Mouse (Mus musculus) testis, adult 2 months (tissue): ENCODE measurements at regions not wholly inside any gene's neighbourhood (a gene's known extent, or its start where the extent isn't known, plus 50 kb on each side); places are given as distances from the start of the nearest gene placed in this dataset.

Experiments used
- H3K27ac ChIP-seq: fragments of 200-500 bp; 2 replicates; pipeline ENCODE4 v1.5.1; 2012; ENCODE audit warnings: low read depth, low read length; ENCODE audit not compliant: control insufficient read depth, insufficient read depth
- H3K27me3 ChIP-seq: fragments of 200-500 bp; 2 replicates; pipeline ENCODE4 v1.6.1; 2012; ENCODE audit warnings: mild to moderate bottlenecking, low read length, moderate library complexity; ENCODE audit not compliant: control insufficient read depth, insufficient read depth
- H3K36me3 ChIP-seq: fragments of 200-500 bp; 2 replicates; pipeline ENCODE4 v1.6.1; 2012; ENCODE audit warnings: mild to moderate bottlenecking, low read length; ENCODE audit not compliant: control insufficient read depth, insufficient read depth
- H3K4me1 ChIP-seq: fragments of 200-500 bp; 2 replicates; pipeline ENCODE4 v1.6.1; 2012; ENCODE audit warnings: low read length; ENCODE audit not compliant: control insufficient read depth, insufficient read depth
- H3K4me3 ChIP-seq: fragments of 200-500 bp; 2 replicates; pipeline ENCODE4 v1.5.1; 2012; ENCODE audit warnings: low read depth, mild to moderate bottlenecking, low read length, moderate library complexity, mixed read lengths; ENCODE audit not compliant: control insufficient read depth
- CTCF ChIP-seq: fragments of 200-500 bp; IDR thresholded peaks from 2 replicates; pipeline ENCODE4 v1.5.1; 2012; ENCODE audit warnings: low read depth, mild to moderate bottlenecking, inconsistent platforms, low read length, moderate library complexity; ENCODE audit not compliant: control insufficient read depth, insufficient read depth, insufficient replicate concordance
- POLR2A ChIP-seq: fragments of 200-500 bp; IDR thresholded peaks from 2 replicates; pipeline ENCODE4 v1.6.1; 2012; ENCODE audit warnings: low read depth, mild to moderate bottlenecking, inconsistent platforms, low read length, moderate library complexity; ENCODE audit not compliant: control insufficient read depth

DNA sequence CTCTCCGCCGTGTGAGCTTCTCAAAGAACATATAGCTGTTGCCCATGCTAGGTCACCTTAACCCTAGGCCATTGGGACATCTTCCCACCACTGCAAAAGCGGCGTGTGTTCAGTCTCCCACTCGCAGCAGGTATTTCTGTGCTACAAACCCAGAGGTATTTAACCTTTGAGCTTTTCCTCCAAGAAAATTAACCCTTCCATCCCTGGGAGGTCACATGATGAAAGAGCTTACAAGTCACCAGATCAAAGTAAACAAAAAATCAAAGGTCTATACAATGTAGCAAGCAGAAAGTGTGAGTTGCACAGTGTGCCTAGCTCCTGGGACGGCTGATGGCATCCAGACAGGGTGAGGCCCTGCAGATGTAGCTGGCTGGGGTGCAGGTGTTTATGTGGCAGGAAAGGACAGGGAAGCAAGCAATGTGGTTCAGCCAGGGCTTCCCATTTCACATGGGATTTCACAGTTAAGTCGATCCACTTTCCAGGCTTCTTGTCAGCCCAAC lies 51.0 kb upstream of the Agap1 start:
- H3K27ac ChIP-seq = no peak overlapping the region
- no peaks in the 10 kb centered on the region for H3K27me3 ChIP-seq
- no peaks in the 10 kb centered on the region; the same call in 1 of the 2 replicates for H3K4me1 ChIP-seq
- no peak overlapping the region for H3K4me3 ChIP-seq
- TF ChIP-seq POLR2A (no peak), CTCF (no peak)
- no peaks in the 10 kb centered on the region for H3K36me3 ChIP-seq
